Mouse (Mus musculus) MEL-GATA-1-ER (cell line): ENCODE results near the gene Narfl.

Source experiments
- DNase-seq: peaks from one replicate; pipeline ENCODE4 v3.0.0-alpha.2; 2012; ENCODE audit warnings: low read depth; ENCODE audit errors: extremely low read depth

Gene Narfl

GRCm38 (mm10) chr17:25828712-25829557, 55.4 kb downstream of the Narfl start, which contains the start of gene Jmjd8:
Jmjd8 (plus strand) TSS chr17:25828867.
- no peak for DNase-seq

- no peak for DNase-seq
Observed at GRCm38 (mm10) chr17:25829558-25830017, 56.0 kb downstream of the Narfl start.

- no peak for DNase-seq
Observed at GRCm38 (mm10) chr17:25830200-25830753, 56.7 kb downstream of the Narfl start.

GRCm38 (mm10) chr17:25830806-25831431, 57.3 kb downstream of the Narfl start:
- no peak for DNase-seq

GRCm38 (mm10) chr17:25831451-25832281, 58.1 kb downstream of the Narfl start:
- DNase-seq = no peak

GRCm38 (mm10) chr17:25832436-25833290, 59.1 kb downstream of the Narfl start:
- DNase-seq = peak; percentile 92
